Mouse (Mus musculus) naive thymus-derived CD4-positive, alpha-beta T cell, adult 2 months (primary cell): Measurements from ENCODE around the gene Mthfd1.

Experiments used
- DNase-seq: peaks from one replicate; pipeline ENCODE4 v3.0.0-alpha.2; 2011; ENCODE audit warnings: low read depth

Mthfd1 gene

GRCm38 (mm10) chr12:76263876-76264275 is 8.8 kb downstream of the Mthfd1 start:
- DNase-seq, result no peak

- DNase-seq, result no peak
These were observed 9.3 kb downstream of the Mthfd1 start for GRCm38 (mm10) chr12:76264325-76264965.

GRCm38 (mm10) chr12:76265001-76265400 is 9.9 kb downstream of the Mthfd1 start:
- DNase-seq, result no peak

GRCm38 (mm10) chr12:76266875-76267274 is 11.8 kb downstream of the Mthfd1 start:
- peak; percentile 76 for DNase-seq

- DNase-seq, result no peak
These were observed 13.6 kb downstream of the Mthfd1 start for GRCm38 (mm10) chr12:76268686-76269085.

GRCm38 (mm10) chr12:76269196-76269595 is 14.1 kb downstream of the Mthfd1 start:
- DNase-seq, result no peak

- DNase-seq, result no peak
These were observed 16.4 kb downstream of the Mthfd1 start for GRCm38 (mm10) chr12:76271516-76271915.

GRCm38 (mm10) chr12:76272610-76273524 is 17.8 kb downstream of the Mthfd1 start:
- no peak for DNase-seq

- DNase-seq, result no peak
These were observed 23.1 kb downstream of the Mthfd1 start for GRCm38 (mm10) chr12:76278209-76278608.

- DNase-seq, result no peak
These were observed 25.5 kb downstream of the Mthfd1 start for GRCm38 (mm10) chr12:76280556-76280955.

- no peak for DNase-seq
These were observed 26.1 kb downstream of the Mthfd1 start for GRCm38 (mm10) chr12:76281111-76281660.

GRCm38 (mm10) chr12:76282132-76282531 is 27.0 kb downstream of the Mthfd1 start:
- no peak for DNase-seq

- no peak for DNase-seq
These were observed 27.6 kb downstream of the Mthfd1 start for GRCm38 (mm10) chr12:76282532-76283173.

- no peak for DNase-seq
These were observed 30.3 kb downstream of the Mthfd1 start for GRCm38 (mm10) chr12:76285418-76285817.

GRCm38 (mm10) chr12:76287986-76288385 is 32.9 kb downstream of the Mthfd1 start:
- no peak for DNase-seq

GRCm38 (mm10) chr12:76288494-76288893 is 33.4 kb downstream of the Mthfd1 start:
- no peak for DNase-seq

- no peak for DNase-seq
These were observed 34.3 kb downstream of the Mthfd1 start for GRCm38 (mm10) chr12:76289428-76289827.

- DNase-seq, result peak; percentile 33
These were observed 35.2 kb downstream of the Mthfd1 start for GRCm38 (mm10) chr12:76290271-76290670.

- DNase-seq, result peak; percentile 43
These were observed 38.1 kb downstream of the Mthfd1 start for GRCm38 (mm10) chr12:76293192-76293591.

- no peak for DNase-seq
These were observed 42.7 kb downstream of the Mthfd1 start for GRCm38 (mm10) chr12:76297830-76298229.

- DNase-seq, result no peak
These were observed 44.3 kb downstream of the Mthfd1 start for GRCm38 (mm10) chr12:76299361-76299906.

- no peak for DNase-seq
These were observed 45.3 kb downstream of the Mthfd1 start for GRCm38 (mm10) chr12:76300367-76300766.
